Mouse (Mus musculus) erythroblast, embryonic 14.5 days (primary cell): ENCODE data around the gene Nmral1. TPM values are rescaled to one million over a fixed set of nuclear protein-coding genes. Genes with fewer than 3 reads are reported as not detected.
"Not testable (repeated sequence)": the region's sequence is repeated elsewhere in the genome, so short reads cannot be mapped to it uniquely, and the experiment has no call there.

ENCODE experiments used
- H3K27me3 ChIP-seq: 2 replicates; pipeline ENCODE4 v1.6.1; 2012; ENCODE audit warnings: inconsistent platforms; ENCODE audit not compliant: control insufficient read depth
- H3K36me3 ChIP-seq: 2 replicates; pipeline ENCODE4 v1.6.1; 2012; ENCODE audit warnings: mild to moderate bottlenecking, inconsistent platforms; ENCODE audit not compliant: control insufficient read depth
- H3K4me1 ChIP-seq: 2 replicates; pipeline ENCODE4 v1.6.1; 2012; ENCODE audit warnings: inconsistent platforms; ENCODE audit not compliant: control insufficient read depth
- H3K4me3 ChIP-seq: replicated peaks from 2 replicates; pipeline ENCODE3; 2012; ENCODE audit warnings: moderate library complexity, mild to moderate bottlenecking, inconsistent platforms
- H3K9me3 ChIP-seq: 2 replicates; pipeline ENCODE4 v1.6.1; 2012; ENCODE audit warnings: low read length, inconsistent platforms, mixed read lengths; ENCODE audit not compliant: control insufficient read depth
- GATA1 ChIP-seq: IDR thresholded peaks from 2 replicates; pipeline ENCODE4 v1.6.1; 2012; ENCODE audit warnings: low read length, inconsistent platforms, mixed read lengths
- TAL1 ChIP-seq: IDR thresholded peaks from 3 replicates; pipeline ENCODE4 v1.6.1; 2012; ENCODE audit warnings: low read length, inconsistent platforms, mixed read lengths
- polyA plus RNA-seq: library from polyadenylated mRNA; stranded (reverse); fragments of >175 nt; gene quantifications from 2 replicates; pipeline ENCODE4 v1.2.3, GENCODE M21; 2012

The Nmral1 gene
- polyA plus RNA-seq, 1 experiment, result 1.9 TPM

DNA sequence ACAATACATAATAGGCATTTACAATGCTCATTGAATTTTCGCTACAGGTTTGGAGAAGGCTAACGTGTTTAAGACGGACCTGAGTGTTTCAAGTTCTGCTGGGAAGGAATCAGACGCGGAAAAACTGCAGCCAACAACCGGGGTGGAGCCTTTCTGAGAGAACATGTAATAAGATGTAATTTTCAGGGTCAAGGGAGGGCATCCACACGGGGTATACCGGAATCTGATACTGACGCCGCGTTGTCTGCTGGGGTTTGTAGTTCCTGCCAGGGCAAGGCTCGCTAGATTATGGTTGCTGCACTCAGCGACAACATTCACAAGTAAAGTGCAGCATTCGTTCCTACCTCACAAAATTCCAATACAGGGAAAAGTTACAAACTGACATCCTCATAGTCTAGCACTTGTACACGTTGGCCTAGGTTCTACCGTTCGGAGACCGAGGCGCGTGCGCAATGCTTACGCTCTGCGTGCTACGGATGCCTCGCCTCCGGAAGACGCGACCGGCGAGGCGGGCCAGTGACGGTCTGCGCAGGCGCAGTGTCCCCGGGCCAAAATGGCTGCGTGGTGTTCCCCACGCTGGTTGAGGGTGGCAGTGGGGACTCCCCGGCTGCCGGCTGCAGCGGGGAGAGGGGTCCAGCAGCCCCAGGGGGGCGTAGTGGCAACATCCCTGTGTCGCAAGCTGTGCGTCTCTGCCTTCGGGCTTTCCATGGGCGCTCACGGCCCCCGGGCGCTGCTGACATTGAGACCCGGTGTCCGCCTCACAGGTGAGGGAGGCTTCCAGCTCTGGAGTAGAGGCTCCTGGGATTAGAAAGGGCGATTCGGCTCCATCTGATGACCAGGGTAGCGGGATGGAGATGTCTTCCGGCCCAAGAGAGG, 35.3 kb downstream of the Nmral1 start:
- Histone ChIP-seq H3K27me3 (no peaks in the 10 kb centered on the region), H3K4me3 (peak overlapping the region; percentile 79), H3K4me1 (peaks cover 61% of the 10 kb centered on the region), H3K36me3 (peaks cover 19% of the 10 kb centered on the region), H3K9me3 (no peaks in the 10 kb centered on the region)
- TF ChIP-seq TAL1, result no peak
- peak; percentile 81 for TF ChIP-seq GATA1

DNA sequence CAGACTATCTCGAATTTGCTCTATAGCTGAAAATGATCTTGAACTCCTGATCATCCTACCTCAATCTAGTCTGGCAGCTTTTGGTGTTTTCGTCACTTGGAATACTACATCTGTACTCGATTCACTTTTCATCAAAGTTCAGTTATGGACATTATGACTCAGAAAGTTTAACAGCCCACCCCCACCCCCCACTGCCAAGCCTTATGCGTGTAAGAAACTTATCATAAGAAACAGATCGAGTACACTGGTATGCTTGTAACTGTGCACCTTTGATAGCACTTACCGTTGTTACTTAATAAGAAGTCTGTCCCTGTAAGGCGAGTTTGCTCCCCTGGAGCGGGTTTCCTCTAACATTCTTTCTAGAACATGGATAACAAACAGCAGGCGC, 36.0 kb downstream of the Nmral1 start:
- H3K4me1 ChIP-seq, result peaks cover 68% of the 10 kb centered on the region
- H3K9me3 ChIP-seq, result no peaks in the 10 kb centered on the region
- TF ChIP-seq GATA1 (no peak), TAL1 (peak; percentile 41; the same call in 2 of the 3 replicates)
- no peaks in the 10 kb centered on the region for H3K27me3 ChIP-seq
- H3K36me3 ChIP-seq, result peaks cover 15% of the 10 kb centered on the region
- H3K4me3 ChIP-seq, result peak overlapping the region; percentile 79

DNA sequence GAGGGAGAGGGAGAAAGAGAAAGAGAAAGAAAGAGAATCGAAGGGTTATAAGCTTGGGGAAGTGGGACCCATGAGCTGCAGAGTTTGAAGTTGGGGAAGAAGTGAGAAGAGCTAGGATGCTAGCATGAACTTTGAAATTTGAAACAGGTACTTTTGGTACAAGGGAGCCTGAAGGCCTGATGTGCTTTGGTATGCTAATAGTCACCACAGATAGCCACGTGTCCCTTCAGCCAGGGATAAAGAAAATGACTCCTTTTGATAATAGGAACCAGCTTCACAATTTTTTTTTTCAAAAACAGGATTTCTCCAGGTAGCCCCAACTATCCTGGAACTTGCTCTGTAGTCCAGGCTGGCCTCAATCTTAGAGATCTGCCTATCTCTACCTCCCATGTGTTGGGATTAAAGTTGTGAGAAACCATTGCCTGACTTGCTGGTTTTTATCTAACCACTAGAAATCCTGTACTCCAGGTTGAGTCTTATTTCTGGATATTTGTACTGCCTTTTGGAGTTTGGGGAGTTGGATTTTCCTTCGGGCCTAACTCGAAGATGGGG, 36.5 kb downstream of the Nmral1 start:
- Histone ChIP-seq H3K36me3 (peaks cover 11% of the 10 kb centered on the region), H3K4me1 (peaks cover 72% of the 10 kb centered on the region)
- peak; percentile 22; the same call in 1 of the 2 replicates for TF ChIP-seq GATA1
- no peak for TF ChIP-seq TAL1

GRCm38 (mm10) chr16:4680922-4681455, 38.2 kb downstream of the Nmral1 start:
- not testable (repeated sequence) for H3K9me3 ChIP-seq, H3K27me3 ChIP-seq, H3K4me3 ChIP-seq, H3K36me3 ChIP-seq
- H3K4me1 ChIP-seq, result peaks cover 71% of the 10 kb centered on the region

More for the DNA sequence above, 36.5 kb downstream of the Nmral1 start:
- H3K4me3 ChIP-seq, result peak overlapping the region; percentile 79
- no peaks in the 10 kb centered on the region for H3K9me3 ChIP-seq
- no peaks in the 10 kb centered on the region for H3K27me3 ChIP-seq

DNA sequence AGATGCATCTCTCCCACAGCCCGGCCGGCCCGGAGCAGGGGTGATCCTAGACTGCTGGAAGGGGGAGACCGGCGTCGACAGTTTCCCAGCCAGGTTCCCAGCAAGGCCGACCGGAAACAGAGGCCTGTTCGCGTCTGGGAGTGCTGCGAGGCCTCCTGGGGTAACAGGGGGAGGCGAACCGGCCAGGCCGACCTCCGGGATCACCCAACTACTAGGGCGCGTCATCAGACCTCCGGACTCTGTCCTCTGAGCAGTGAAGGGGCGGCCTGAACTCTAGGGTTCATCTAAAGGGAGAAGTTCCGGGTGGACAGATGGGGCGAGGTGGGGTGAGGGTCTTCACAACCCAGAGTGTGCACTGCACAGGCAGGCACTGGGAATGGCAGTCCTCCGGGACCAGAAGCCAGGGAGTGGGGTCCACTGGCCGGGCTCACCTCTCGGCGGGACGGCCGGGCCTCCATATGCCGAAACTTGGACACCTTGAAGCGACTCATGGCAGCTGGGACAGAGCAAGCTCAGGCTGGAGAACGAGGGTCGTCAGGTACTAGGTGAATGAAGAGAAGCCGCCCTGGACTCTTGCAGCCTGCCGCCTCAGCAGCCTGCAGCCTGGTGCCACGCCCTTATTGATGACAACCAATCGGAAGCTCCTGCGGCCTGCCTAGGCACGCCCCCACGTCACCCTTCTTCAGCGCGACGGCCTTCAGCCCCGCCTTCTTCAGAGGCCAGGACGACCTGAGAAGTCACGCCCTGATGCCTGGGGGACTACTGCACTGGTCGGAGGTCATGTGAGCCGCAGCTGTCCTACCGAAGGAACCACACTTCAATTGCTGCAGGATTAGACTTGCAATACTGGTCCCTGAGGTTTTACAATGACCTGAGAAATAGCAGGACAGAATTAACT, 39.8 kb downstream of the Nmral1 start, which contains the start of gene Coro7:
Coro7 (minus strand) TSS at position 657 of the 898 bp plus-strand sequence.
- TF ChIP-seq GATA1 (no peak), TAL1 (no peak)
- Histone ChIP-seq H3K4me3 (peak within 1 kb of the TSS; percentile 83), H3K4me1 (peaks cover 59% of the 10 kb centered on the region), H3K36me3 (peaks cover 18% of the 10 kb centered on the region), H3K27me3 (no peaks in the 10 kb centered on the region), H3K9me3 (no peaks in the 10 kb centered on the region)

DNA sequence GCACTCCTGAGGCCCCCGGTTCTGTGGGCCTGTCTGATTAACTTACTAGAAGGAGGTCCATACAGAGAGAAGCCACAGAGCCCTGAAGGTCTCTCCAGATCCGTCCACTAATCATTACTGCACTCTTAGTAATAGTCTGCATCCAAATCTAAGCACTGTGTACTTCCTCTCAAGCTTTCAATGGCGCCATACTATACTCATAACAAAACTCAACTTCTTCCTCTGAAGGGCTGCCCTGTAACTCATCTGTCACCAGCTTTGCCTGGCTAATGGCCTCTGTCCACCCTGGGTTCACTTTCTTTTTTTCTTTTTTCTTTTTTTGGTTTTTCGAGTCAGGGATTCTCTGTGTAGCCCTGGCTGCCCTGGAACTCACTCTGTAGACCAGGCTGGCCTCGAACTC, 41.1 kb downstream of the Nmral1 start:
- Histone ChIP-seq H3K27me3 (no peaks in the 10 kb centered on the region), H3K4me1 (peaks cover 58% of the 10 kb centered on the region), H3K4me3 (no peak overlapping the region), H3K9me3 (no peaks in the 10 kb centered on the region), H3K36me3 (peaks cover 28% of the 10 kb centered on the region)
- TF ChIP-seq GATA1, result no peak
- TF ChIP-seq TAL1, result no peak

DNA sequence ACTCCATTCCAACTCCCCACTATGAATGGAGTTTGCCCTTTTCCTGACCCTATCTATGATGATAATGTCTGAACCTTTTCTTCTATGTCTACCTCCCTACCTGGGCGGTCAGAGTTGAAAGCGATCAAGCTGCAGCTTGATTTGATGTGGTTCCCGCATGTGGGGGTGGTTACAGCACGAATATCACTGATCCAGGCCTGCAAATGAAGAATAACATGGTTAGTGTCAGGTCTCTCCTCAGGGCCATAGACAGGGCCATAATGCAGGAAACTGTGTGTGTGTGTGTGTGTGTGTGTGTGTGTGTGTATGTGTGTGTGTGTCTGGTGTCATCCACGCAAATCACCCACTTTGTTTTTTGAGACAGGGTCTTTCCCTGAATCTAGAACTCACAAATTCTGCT, 42.3 kb downstream of the Nmral1 start:
- Histone ChIP-seq H3K27me3 (no peaks in the 10 kb centered on the region), H3K4me3 (no peak overlapping the region), H3K9me3 (no peaks in the 10 kb centered on the region), H3K36me3 (peaks cover 29% of the 10 kb centered on the region), H3K4me1 (peaks cover 46% of the 10 kb centered on the region)
- TF ChIP-seq GATA1 (no peak), TAL1 (no peak)

GRCm38 (mm10) chr16:4674091-4674490, 45.1 kb downstream of the Nmral1 start:
- H3K4me3 ChIP-seq, result no peak overlapping the region
- H3K36me3 ChIP-seq, result peaks cover 39% of the 10 kb centered on the region
- H3K4me1 ChIP-seq, result peaks cover 28% of the 10 kb centered on the region
- no peaks in the 10 kb centered on the region for H3K27me3 ChIP-seq
- TF ChIP-seq GATA1, result no peak
- TF ChIP-seq TAL1, result no peak
- H3K9me3 ChIP-seq, result no peaks in the 10 kb centered on the region
